Mouse (Mus musculus) lung, adult 2 months (tissue): ENCODE measurements around the gene Cd300lf.

Experiments
- CTCF ChIP-seq: fragments of 200-500 bp; IDR thresholded peaks from 2 replicates; pipeline ENCODE4 v1.5.1; 2011; ENCODE audit warnings: mild to moderate bottlenecking, low read length, control low read depth; ENCODE audit not compliant: insufficient read depth
- POLR2A ChIP-seq: fragments of 200-500 bp; IDR thresholded peaks from 2 replicates; pipeline ENCODE4 v1.6.1; 2011; ENCODE audit warnings: low read depth, mild to moderate bottlenecking, control low read depth, low read length, borderline replicate concordance; ENCODE audit errors: extremely low read depth

- no peak; the same call in 1 of the 2 replicates for TF ChIP-seq POLR2A
- TF ChIP-seq CTCF = peak; percentile 66
Measured at GRCm38 (mm10) chr11:115153699-115154292, 20.0 kb upstream of the Cd300lf start.
